Mouse (Mus musculus): ENCODE measurements around the gene Lsm2.
"Not testable (repeated sequence)": the region's sequence is repeated elsewhere in the genome, so short reads cannot be mapped to it uniquely, and the experiment has no call there.

The Lsm2 gene

GRCm38 (mm10) chr17:34953258-34953657 lies 28.4 kb upstream of the Lsm2 start:
- Histone ChIP-seq H3K36me3 (ENCODE audit: insufficient read depth, low read length) (peaks cover 28% of the 10 kb centered on the region), H3K27me3 (ENCODE audit: insufficient read depth, low read length) (peaks cover 14% of the 10 kb centered on the region), H3K4me3 (replicated peaks; ENCODE audit: low read length) (peak overlapping the region; percentile 96), H3K9me3 (ENCODE audit: low read length) (no peaks in the 10 kb centered on the region), H3K4me1 (replicated peaks; ENCODE audit: low read depth, low read length) (peaks cover 21% of the 10 kb centered on the region)
- TF ChIP-seq NANOG (IDR thresholded peaks at IDR 0.05; ENCODE audit: borderline replicate concordance, low read length) (no peak), CTCF (conservative IDR thresholded peaks at IDR 0.05; ENCODE audit: low read length) (no peak), POU5F1 (IDR thresholded peaks at IDR 0.05; ENCODE audit: borderline replicate concordance, low read length) (no peak)

- Histone ChIP-seq H3K4me1 (replicated peaks; ENCODE audit: low read depth, low read length) (peaks cover 21% of the 10 kb centered on the region), H3K4me3 (replicated peaks; ENCODE audit: low read length) (no peak overlapping the region), H3K36me3 (ENCODE audit: insufficient read depth, low read length) (peaks cover 28% of the 10 kb centered on the region), H3K9me3 (ENCODE audit: low read length) (no peaks in the 10 kb centered on the region), H3K27me3 (ENCODE audit: insufficient read depth, low read length) (peaks cover 14% of the 10 kb centered on the region)
- TF ChIP-seq POU5F1 (IDR thresholded peaks at IDR 0.05; ENCODE audit: borderline replicate concordance, low read length): no peak
- TF ChIP-seq NANOG (IDR thresholded peaks at IDR 0.05; ENCODE audit: borderline replicate concordance, low read length): no peak
- TF ChIP-seq CTCF (conservative IDR thresholded peaks at IDR 0.05; ENCODE audit: low read length): no peak
Observed at GRCm38 (mm10) chr17:34953904-34954303, 27.8 kb upstream of the Lsm2 start.

- Histone ChIP-seq H3K9me3 (ENCODE audit: low read length) (no peaks in the 10 kb centered on the region), H3K36me3 (ENCODE audit: insufficient read depth, low read length) (peaks cover 23% of the 10 kb centered on the region), H3K27me3 (ENCODE audit: insufficient read depth, low read length) (peaks cover 17% of the 10 kb centered on the region), H3K4me1 (replicated peaks; ENCODE audit: low read depth, low read length) (peaks cover 23% of the 10 kb centered on the region), H3K4me3 (replicated peaks; ENCODE audit: low read length) (no peak overlapping the region)
- TF ChIP-seq CTCF (conservative IDR thresholded peaks at IDR 0.05; ENCODE audit: low read length): no peak
- no peak for TF ChIP-seq NANOG (IDR thresholded peaks at IDR 0.05; ENCODE audit: borderline replicate concordance, low read length)
- TF ChIP-seq POU5F1 (IDR thresholded peaks at IDR 0.05; ENCODE audit: borderline replicate concordance, low read length): no peak
Observed at GRCm38 (mm10) chr17:34954831-34955230, 26.8 kb upstream of the Lsm2 start.

GRCm38 (mm10) chr17:34955884-34956283 lies 25.8 kb upstream of the Lsm2 start:
- no peak for TF ChIP-seq POU5F1 (IDR thresholded peaks at IDR 0.05; ENCODE audit: borderline replicate concordance, low read length)
- TF ChIP-seq NANOG (IDR thresholded peaks at IDR 0.05; ENCODE audit: borderline replicate concordance, low read length): no peak
- no peak for TF ChIP-seq CTCF (conservative IDR thresholded peaks at IDR 0.05; ENCODE audit: low read length)
- Histone ChIP-seq H3K27me3 (ENCODE audit: insufficient read depth, low read length) (peaks cover 26% of the 10 kb centered on the region), H3K36me3 (ENCODE audit: insufficient read depth, low read length) (peaks cover 12% of the 10 kb centered on the region), H3K9me3 (ENCODE audit: low read length) (no peaks in the 10 kb centered on the region), H3K4me1 (replicated peaks; ENCODE audit: low read depth, low read length) (peaks cover 19% of the 10 kb centered on the region), H3K4me3 (replicated peaks; ENCODE audit: low read length) (no peak overlapping the region)

GRCm38 (mm10) chr17:34956340-34956739 lies 25.3 kb upstream of the Lsm2 start:
- Histone ChIP-seq H3K36me3 (ENCODE audit: insufficient read depth, low read length) (peaks cover 8% of the 10 kb centered on the region), H3K4me1 (replicated peaks; ENCODE audit: low read depth, low read length) (peaks cover 19% of the 10 kb centered on the region), H3K9me3 (ENCODE audit: low read length) (no peaks in the 10 kb centered on the region), H3K4me3 (replicated peaks; ENCODE audit: low read length) (no peak overlapping the region), H3K27me3 (ENCODE audit: insufficient read depth, low read length) (peaks cover 30% of the 10 kb centered on the region)
- TF ChIP-seq CTCF (conservative IDR thresholded peaks at IDR 0.05; ENCODE audit: low read length) (no peak), NANOG (IDR thresholded peaks at IDR 0.05; ENCODE audit: borderline replicate concordance, low read length) (no peak), POU5F1 (IDR thresholded peaks at IDR 0.05; ENCODE audit: borderline replicate concordance, low read length) (no peak)

GRCm38 (mm10) chr17:34957291-34957690 lies 24.4 kb upstream of the Lsm2 start:
- Histone ChIP-seq H3K27me3 (ENCODE audit: insufficient read depth, low read length) (peaks cover 37% of the 10 kb centered on the region), H3K4me1 (replicated peaks; ENCODE audit: low read depth, low read length) (peaks cover 24% of the 10 kb centered on the region)
- not testable (repeated sequence) for H3K4me3 ChIP-seq (replicated peaks; ENCODE audit: low read length); H3K9me3 ChIP-seq (ENCODE audit: low read length); H3K36me3 ChIP-seq (ENCODE audit: insufficient read depth, low read length)

- peaks cover 30% of the 10 kb centered on the region for H3K4me1 ChIP-seq (replicated peaks; ENCODE audit: low read depth, low read length)
- not testable (repeated sequence) for H3K36me3 ChIP-seq (ENCODE audit: insufficient read depth, low read length); H3K4me3 ChIP-seq (replicated peaks; ENCODE audit: low read length); H3K9me3 ChIP-seq (ENCODE audit: low read length)
- H3K27me3 ChIP-seq (ENCODE audit: insufficient read depth, low read length): peaks cover 37% of the 10 kb centered on the region
Observed at GRCm38 (mm10) chr17:34957966-34958365, 23.7 kb upstream of the Lsm2 start.

- Histone ChIP-seq H3K27me3 (ENCODE audit: insufficient read depth, low read length) (peaks cover 42% of the 10 kb centered on the region), H3K4me3 (replicated peaks; ENCODE audit: low read length) (peak overlapping the region; percentile 78), H3K4me1 (replicated peaks; ENCODE audit: low read depth, low read length) (peaks cover 30% of the 10 kb centered on the region)
- H3K9me3 ChIP-seq (ENCODE audit: low read length); H3K36me3 ChIP-seq (ENCODE audit: insufficient read depth, low read length): not testable (repeated sequence)
Observed at GRCm38 (mm10) chr17:34958734-34959129, 22.9 kb upstream of the Lsm2 start.

GRCm38 (mm10) chr17:34959130-34959778 lies 22.4 kb upstream of the Lsm2 start, which contains the start of gene Hspa1b:
TSS of gene Hspa1b (minus strand) at chr17:34959238.
- not testable (repeated sequence) for H3K9me3 ChIP-seq (ENCODE audit: low read length); H3K36me3 ChIP-seq (ENCODE audit: insufficient read depth, low read length)
- Histone ChIP-seq H3K4me3 (replicated peaks; ENCODE audit: low read length) (peak within 1 kb of the TSS; percentile 78), H3K4me1 (replicated peaks; ENCODE audit: low read depth, low read length) (peaks cover 33% of the 10 kb centered on the region), H3K27me3 (ENCODE audit: insufficient read depth, low read length) (peaks cover 42% of the 10 kb centered on the region)
